Mouse (Mus musculus) spleen, postnatal 10 days (tissue): ENCODE measurements around the gene Calcoco2.

Experiments used
- DNase-seq, 2 experiments: peaks; one replicate each; pipeline ENCODE4 v3.0.0; 2021 to 2022; ENCODE audit warnings: low spot score in 2 of 2

The Calcoco2 gene

GRCm38 (mm10) chr11:96080736-96081135 is 31.0 kb downstream of the Calcoco2 start:
- no peak for DNase-seq

GRCm38 (mm10) chr11:96076221-96077105 is 35.3 kb downstream of the Calcoco2 start:
- no peak for DNase-seq

- DNase-seq, result peak; percentile 96
Measured at GRCm38 (mm10) chr11:96075509-96076220, 36.1 kb downstream of the Calcoco2 start, which contains the start of gene Atp5g1. Atp5g1 (minus strand) TSS chr11:96075670.

- no peak for DNase-seq
Measured at GRCm38 (mm10) chr11:96075177-96075508, 36.6 kb downstream of the Calcoco2 start.

GRCm38 (mm10) chr11:96074351-96075176 is 37.2 kb downstream of the Calcoco2 start:
- DNase-seq, result peak; percentile 21 to 22

GRCm38 (mm10) chr11:96073295-96073993 is 38.3 kb downstream of the Calcoco2 start:
- DNase-seq, result no peak

GRCm38 (mm10) chr11:96071013-96071412 is 40.8 kb downstream of the Calcoco2 start:
- no peak for DNase-seq

GRCm38 (mm10) chr11:96070353-96070752 is 41.4 kb downstream of the Calcoco2 start:
- DNase-seq, result no peak

GRCm38 (mm10) chr11:96068231-96068630 is 43.5 kb downstream of the Calcoco2 start:
- DNase-seq, result no peak

- DNase-seq, result peak; percentile 98
Measured at GRCm38 (mm10) chr11:96065215-96065911, 46.4 kb downstream of the Calcoco2 start, which contains the start of gene Ube2z. Ube2z (minus strand) TSS chr11:96065388.

GRCm38 (mm10) chr11:96064521-96065214 is 47.1 kb downstream of the Calcoco2 start:
- peak; percentile 47 to 67 for DNase-seq

GRCm38 (mm10) chr11:96058309-96058708 is 53.5 kb downstream of the Calcoco2 start:
- no peak for DNase-seq

- no peak for DNase-seq
Measured at GRCm38 (mm10) chr11:96050854-96051253, 60.9 kb downstream of the Calcoco2 start.

- no peak for DNase-seq
Measured at GRCm38 (mm10) chr11:96049939-96050338, 61.8 kb downstream of the Calcoco2 start.
